Mouse (Mus musculus) liver, adult 2 months (tissue): ENCODE measurements around the gene Foxc2.

Experiments used
- CTCF ChIP-seq: fragments of 200-500 bp; IDR thresholded peaks from 2 replicates; pipeline ENCODE4 v1.5.1; 2011; ENCODE audit warnings: low read depth, low read length, control low read depth
- POLR2A ChIP-seq: fragments of 200-500 bp; IDR thresholded peaks from 2 replicates; pipeline ENCODE4 v1.6.1; 2011; ENCODE audit warnings: low read length, control low read depth; ENCODE audit not compliant: insufficient read depth; ENCODE audit errors: extremely low read depth

GRCm38 (mm10) chr8:121074848-121075145 lies 41.2 kb upstream of the Foxc2 start:
- TF ChIP-seq CTCF = no peak
- no peak for TF ChIP-seq POLR2A
